Mouse (Mus musculus) liver, embryonic 11.5 days (tissue): ENCODE data around the gene Comt. TPM values are rescaled to one million over a fixed set of nuclear protein-coding genes. Genes with fewer than 3 reads are reported as not detected.
A peak's percentile ranks its signal among the peaks of the same experiment; 100 is the strongest.

Source experiments
- ATAC-seq: fragments of 200-750 bp; cut with Nextera tagmentation; replicated peaks from 2 replicates; pipeline ENCODE4 v1.8.0; 2017; ENCODE audit warnings: moderate number of reproducible peaks, mild to moderate bottlenecking, moderate TSS enrichment, moderate library complexity; ENCODE audit not compliant: low FRiP score
- DNase-seq: peaks from one replicate; pipeline ENCODE4 v3.0.0-alpha.2; 2017; ENCODE audit warnings: low spot score
- H3K27ac ChIP-seq: fragments of 300-500 bp; sonication (generic); 2 replicates; pipeline ENCODE4 v1.5.1; 2014; ENCODE audit warnings: mild to moderate bottlenecking, low read depth, low read length, control low read depth
- H3K27me3 ChIP-seq: fragments of 300-500 bp; sonication (generic); replicated peaks from 2 replicates; pipeline ENCODE4 v1.6.1; 2014; ENCODE audit warnings: low read length, mixed read lengths; ENCODE audit not compliant: control insufficient read depth, insufficient read depth
- H3K36me3 ChIP-seq: fragments of 300-500 bp; sonication (generic); 2 replicates; pipeline ENCODE4 v1.6.1; 2014; ENCODE audit warnings: mild to moderate bottlenecking, low read length, moderate library complexity, mixed read lengths; ENCODE audit not compliant: control insufficient read depth, insufficient read depth
- H3K4me1 ChIP-seq: fragments of 300-500 bp; sonication (generic); replicated peaks from 2 replicates; pipeline ENCODE4 v1.6.1; 2014; ENCODE audit warnings: low read length, mixed read lengths; ENCODE audit not compliant: control insufficient read depth, insufficient read depth
- H3K4me2 ChIP-seq: fragments of 300-500 bp; sonication (generic); 2 replicates; pipeline ENCODE4 v1.6.1; 2014; ENCODE audit warnings: mild to moderate bottlenecking, control low read depth, moderate library complexity
- H3K4me3 ChIP-seq: fragments of 300-500 bp; sonication (generic); 2 replicates; pipeline ENCODE4 v1.5.1; 2014; ENCODE audit warnings: low read depth, low read length, control low read depth
- H3K9ac ChIP-seq: fragments of 300-500 bp; sonication (generic); 2 replicates; pipeline ENCODE4 v1.6.1; 2014; ENCODE audit warnings: low read depth, low read length, control low read depth
- H3K9me3 ChIP-seq: fragments of 300-500 bp; sonication (generic); 2 replicates; pipeline ENCODE4 v1.6.1; 2016; ENCODE audit warnings: low read length, inconsistent platforms, mixed read lengths; ENCODE audit not compliant: control insufficient read depth
- WGBS: fragments of 180-500 bp; shearing (Covaris S2); extraction: QIAGEN DNeasy Blood & Tissue Kit; methylation state at CpG from one replicate; pipeline ENCODE4 v1.1.7; 2014; 5-methylcytosine and 5-hydroxymethylcytosine counted together
- polyA plus RNA-seq: library from polyadenylated mRNA; unstranded; fragments of >200 nt; fragmentation: Nextera tagmentation; extraction: Ambion mirVana; gene quantifications from 2 replicates; pipeline ENCODE4 v1.2.1, GENCODE M21; 2014

Gene Comt
- polyA plus RNA-seq, 1 experiment from 2014 or later, result 141 TPM

DNA sequence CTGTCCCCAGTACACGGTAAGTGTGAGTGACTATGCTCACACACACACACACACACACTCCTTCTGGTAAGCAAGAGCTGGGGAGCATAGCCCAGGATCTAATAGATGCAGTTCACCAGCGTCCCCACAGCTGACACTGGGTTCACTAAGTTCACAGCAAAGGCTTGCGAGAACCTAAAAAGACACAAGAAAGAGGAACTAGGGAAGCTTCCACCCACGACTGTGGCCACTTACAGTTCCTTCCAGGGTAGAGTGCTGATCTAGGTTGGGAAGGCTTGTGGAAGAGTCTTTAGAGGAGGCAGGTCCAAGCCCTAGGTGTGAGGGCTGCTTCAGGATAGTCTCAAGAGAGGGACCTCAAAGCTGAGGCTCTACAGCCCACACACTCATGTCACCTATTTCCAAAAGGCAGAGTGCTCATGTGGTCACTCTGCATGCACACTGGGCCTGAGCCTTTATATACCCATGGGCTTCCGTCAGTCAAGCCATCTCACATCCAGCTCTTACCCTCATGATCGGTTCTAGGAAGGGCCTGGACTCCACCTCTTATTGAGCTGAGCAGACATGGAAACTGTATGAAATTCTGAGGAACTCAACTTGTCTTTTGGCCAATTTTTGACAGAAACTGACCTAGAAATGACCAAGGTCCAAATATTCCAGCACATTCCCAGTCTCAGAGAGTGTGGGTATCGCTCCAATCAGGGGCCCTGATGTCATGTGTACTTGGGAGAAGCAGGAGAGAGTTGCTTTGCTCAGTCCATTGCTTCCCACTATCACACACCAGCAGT is 13.4 kb downstream of the Comt start:
- Histone ChIP-seq H3K4me2 (no peak overlapping the region), H3K27ac (no peak overlapping the region), H3K9ac (no peak overlapping the region), H3K4me3 (no peak overlapping the region), H3K4me1 (peaks cover 5% of the 10 kb centered on the region), H3K9me3 (no peaks in the 10 kb centered on the region), H3K36me3 (peaks cover 43% of the 10 kb centered on the region), H3K27me3 (no peaks in the 10 kb centered on the region)
- ATAC-seq, result no peak
- 80% methylated on average over 7 of the region's 7 CpGs for WGBS
- DNase-seq, result no peak

DNA sequence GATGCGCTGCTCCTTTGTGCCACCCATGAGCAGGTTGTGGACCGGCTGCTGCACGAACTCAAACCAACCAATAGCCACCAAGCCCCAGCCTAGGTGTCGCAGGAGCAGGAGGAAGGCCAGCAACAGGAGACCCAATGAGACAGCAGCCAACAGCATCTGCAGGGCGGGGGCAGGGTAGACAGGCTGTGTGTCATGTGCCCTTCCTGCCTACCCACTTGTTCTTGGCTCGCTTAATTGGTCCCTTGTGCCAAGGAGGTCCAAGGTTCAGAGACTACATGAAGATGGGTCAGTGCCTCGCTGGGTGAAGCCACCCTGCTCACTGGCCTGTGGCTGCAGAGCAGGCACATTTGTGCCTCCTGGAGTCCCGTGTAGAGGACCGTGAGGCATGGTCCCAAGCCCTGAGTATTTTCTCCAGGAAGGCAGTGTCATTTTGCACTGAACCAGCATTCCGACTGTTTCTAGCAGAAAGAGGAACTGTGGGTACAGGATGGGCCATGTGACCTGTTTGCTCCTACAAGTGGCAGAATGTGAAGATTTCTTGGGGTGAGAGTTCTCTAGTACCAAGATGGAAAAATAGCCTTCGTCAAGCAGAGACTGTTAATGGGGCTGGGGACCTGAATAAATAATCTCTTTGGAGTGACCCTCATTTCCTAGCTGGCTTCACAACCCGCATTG is 14.7 kb downstream of the Comt start:
- no peaks in the 10 kb centered on the region for H3K27me3 ChIP-seq
- H3K4me2 ChIP-seq, result no peak overlapping the region
- H3K27ac ChIP-seq, result 0 out of 2 replicates have a peak overlapping the region, but pooled peaks have one; percentile 16
- H3K36me3 ChIP-seq, result peaks cover 46% of the 10 kb centered on the region
- no peak for ATAC-seq
- 81% methylated on average over 12 of the region's 12 CpGs for WGBS
- no peak overlapping the region for H3K4me3 ChIP-seq
- H3K9ac ChIP-seq, result no peak overlapping the region
- H3K4me1 ChIP-seq, result peaks cover 3% of the 10 kb centered on the region
- no peaks in the 10 kb centered on the region for H3K9me3 ChIP-seq
- no peak for DNase-seq

DNA sequence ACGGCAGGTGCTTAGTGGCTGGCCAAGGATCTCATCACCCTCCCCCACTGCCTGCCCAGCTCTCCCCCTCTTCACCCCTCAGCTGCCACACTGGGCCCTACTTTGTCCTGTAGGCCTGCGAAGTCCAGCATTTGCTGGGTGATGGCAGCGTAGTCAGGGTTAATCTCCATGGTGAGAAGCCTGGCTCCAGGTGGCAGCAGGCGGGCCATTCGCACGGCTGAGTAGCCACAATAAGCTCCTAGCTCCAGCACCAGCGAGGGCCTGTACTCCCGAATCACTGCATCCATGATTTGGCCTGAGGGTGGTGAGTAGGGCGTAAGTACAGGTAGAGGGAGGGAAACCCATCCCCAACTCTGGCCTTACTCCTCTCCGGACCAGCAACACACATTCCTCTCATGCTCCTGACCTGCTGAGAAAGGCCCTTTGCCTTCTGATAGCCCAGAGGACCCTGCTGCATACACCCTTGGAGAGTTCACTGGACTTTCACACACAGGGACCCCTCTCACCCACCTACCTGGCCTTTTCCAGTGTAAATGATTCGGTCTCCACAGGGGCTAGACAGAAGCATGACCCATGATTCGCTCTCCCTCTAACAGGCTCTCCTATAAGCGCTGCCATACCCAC is 15.5 kb downstream of the Comt start:
- no peak overlapping the region for H3K9ac ChIP-seq
- no peak overlapping the region for H3K4me3 ChIP-seq
- no peak overlapping the region for H3K4me2 ChIP-seq
- H3K27me3 ChIP-seq, result no peaks in the 10 kb centered on the region
- 87% methylated on average over 13 of the region's 13 CpGs for WGBS
- no peak for ATAC-seq
- no peaks in the 10 kb centered on the region for H3K9me3 ChIP-seq
- DNase-seq, result no peak
- peaks cover 47% of the 10 kb centered on the region for H3K36me3 ChIP-seq
- H3K27ac ChIP-seq, result 0 out of 2 replicates have a peak overlapping the region, but pooled peaks have one; percentile 16
- peaks cover 3% of the 10 kb centered on the region for H3K4me1 ChIP-seq

DNA sequence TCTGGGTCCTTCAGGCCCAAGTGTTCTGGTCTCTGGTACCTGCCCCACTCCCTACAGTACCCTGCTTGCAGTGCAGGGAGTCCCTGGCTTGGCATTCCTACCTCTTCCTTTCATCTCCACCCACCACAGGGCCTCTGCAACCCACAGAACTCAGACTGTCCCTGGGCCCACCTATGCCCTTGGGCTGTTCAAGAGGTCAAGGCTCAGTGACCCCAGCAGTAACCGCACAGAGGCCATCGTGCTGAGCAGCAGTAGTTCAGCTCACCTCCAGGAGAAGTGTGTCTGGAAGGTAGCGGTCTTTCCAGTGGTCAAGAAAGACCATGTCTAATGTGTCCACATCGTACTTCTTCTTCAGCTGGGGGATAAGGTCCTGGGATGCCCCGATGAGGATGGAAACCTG is 16.2 kb downstream of the Comt start:
- DNase-seq (no peak), ATAC-seq (no peak)
- H3K4me3 ChIP-seq, result no peak overlapping the region
- no peak overlapping the region for H3K4me2 ChIP-seq
- H3K9ac ChIP-seq, result no peak overlapping the region
- no peaks in the 10 kb centered on the region for H3K9me3 ChIP-seq
- H3K27me3 ChIP-seq, result no peaks in the 10 kb centered on the region
- H3K4me1 ChIP-seq, result peaks cover 9% of the 10 kb centered on the region
- no peak overlapping the region for H3K27ac ChIP-seq
- peaks cover 45% of the 10 kb centered on the region for H3K36me3 ChIP-seq
- WGBS, result 91% methylated on average over 5 of the region's 5 CpGs

DNA sequence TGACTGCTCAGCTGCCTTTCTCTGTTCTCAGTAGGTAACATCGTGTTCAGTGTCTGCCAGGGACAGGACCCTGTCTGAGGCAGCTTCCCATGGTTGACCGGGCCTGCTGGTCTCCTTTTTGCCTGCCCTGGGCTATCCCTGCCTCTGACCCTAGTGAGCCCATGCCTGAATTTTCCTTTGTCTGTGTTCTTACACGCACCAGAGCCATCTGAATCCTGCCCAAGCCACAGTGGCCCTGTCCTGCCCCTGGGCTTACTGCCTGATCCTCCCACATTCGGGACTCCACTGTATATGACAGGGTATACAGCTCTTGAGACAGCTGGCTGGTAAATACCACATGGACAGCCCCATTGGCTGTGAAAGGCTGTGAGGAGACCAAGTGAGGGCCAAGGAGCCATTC is 16.9 kb downstream of the Comt start:
- H3K9ac ChIP-seq, result no peak overlapping the region
- no peaks in the 10 kb centered on the region for H3K9me3 ChIP-seq
- H3K4me3 ChIP-seq, result no peak overlapping the region
- 84% methylated on average over 4 of the region's 4 CpGs for WGBS
- H3K27ac ChIP-seq, result no peak overlapping the region
- no peaks in the 10 kb centered on the region for H3K27me3 ChIP-seq
- H3K36me3 ChIP-seq, result peaks cover 45% of the 10 kb centered on the region
- no peak for DNase-seq
- peaks cover 11% of the 10 kb centered on the region for H3K4me1 ChIP-seq
- no peak for ATAC-seq
- H3K4me2 ChIP-seq, result no peak overlapping the region

DNA sequence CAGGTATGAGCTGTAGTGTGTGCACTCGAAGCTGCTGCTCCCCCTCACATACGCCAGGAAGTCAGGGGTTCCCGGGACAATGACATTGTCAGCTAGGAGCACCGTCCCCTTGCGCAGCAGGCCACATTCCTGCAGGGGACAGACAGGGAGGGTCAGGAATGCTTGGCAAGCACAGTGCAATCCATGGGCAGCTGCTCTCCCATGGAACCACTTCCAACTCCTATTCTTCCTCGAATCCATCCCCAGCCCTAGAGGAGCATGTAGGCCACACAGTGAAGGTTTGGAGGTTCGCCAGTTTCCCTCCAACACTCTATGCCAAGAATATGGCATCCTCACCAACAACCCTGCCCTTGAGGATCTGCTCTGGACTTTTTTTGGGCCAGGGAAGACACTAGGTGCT is 18.7 kb downstream of the Comt start:
- no peak for ATAC-seq
- peaks cover 11% of the 10 kb centered on the region for H3K4me1 ChIP-seq
- peaks cover 39% of the 10 kb centered on the region for H3K36me3 ChIP-seq
- H3K4me3 ChIP-seq, result no peak overlapping the region
- no peaks in the 10 kb centered on the region for H3K9me3 ChIP-seq
- no peaks in the 10 kb centered on the region for H3K27me3 ChIP-seq
- no peak for DNase-seq
- WGBS, result 85% methylated on average over 7 of the region's 7 CpGs
- H3K27ac ChIP-seq, result no peak overlapping the region
- H3K9ac ChIP-seq, result no peak overlapping the region
- H3K4me2 ChIP-seq, result no peak overlapping the region

DNA sequence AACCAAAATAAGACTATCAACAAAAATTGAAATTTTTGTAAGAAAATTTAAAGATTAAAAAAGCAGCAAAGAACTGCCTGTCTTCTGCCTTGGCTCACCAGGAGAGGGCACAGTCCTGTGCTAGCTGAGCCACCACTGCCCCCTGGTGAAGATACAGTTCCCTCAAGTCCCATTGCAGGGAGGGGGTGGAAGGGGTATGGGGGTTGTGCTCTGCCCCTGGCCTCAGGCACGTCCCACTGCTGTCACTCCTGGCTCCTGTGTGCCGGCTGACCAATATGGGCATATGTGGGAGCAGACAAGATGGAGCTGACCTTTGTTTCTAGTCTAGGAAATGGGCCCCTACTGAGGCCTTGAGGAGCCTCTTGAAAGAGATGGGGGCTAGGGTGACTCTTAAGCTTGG is 20.4 kb downstream of the Comt start:
- WGBS, result 12% methylated on average over 2 of the region's 2 CpGs
- H3K4me1 ChIP-seq, result peaks cover 11% of the 10 kb centered on the region
- no peaks in the 10 kb centered on the region for H3K27me3 ChIP-seq
- H3K36me3 ChIP-seq, result peaks cover 35% of the 10 kb centered on the region
- H3K27ac ChIP-seq, result no peak overlapping the region
- no peak overlapping the region for H3K9ac ChIP-seq
- H3K4me3 ChIP-seq, result no peak overlapping the region
- no peaks in the 10 kb centered on the region for H3K9me3 ChIP-seq
- no peak for DNase-seq
- no peak overlapping the region for H3K4me2 ChIP-seq
- peak; percentile 79 for ATAC-seq

DNA sequence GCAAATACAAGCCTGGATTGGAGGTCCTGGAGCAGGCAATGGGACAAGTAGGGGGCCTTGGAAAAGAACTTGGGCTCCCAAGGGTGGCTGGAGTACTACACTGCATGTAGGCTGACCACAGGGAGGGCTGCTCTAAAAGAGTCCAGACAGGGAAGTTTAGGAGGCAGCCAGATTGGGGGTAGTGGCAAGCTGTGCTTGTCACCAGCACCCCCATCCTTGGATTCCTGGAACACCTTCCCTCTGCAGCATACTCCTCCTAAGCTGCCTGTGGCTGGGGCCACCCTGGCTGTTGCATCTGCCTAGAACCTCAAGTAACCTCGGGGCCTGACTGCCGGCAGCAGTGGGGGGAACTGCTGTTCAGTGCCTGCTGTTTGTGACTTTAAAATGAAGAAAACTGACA is 20.8 kb downstream of the Comt start:
- Histone ChIP-seq H3K9me3 (no peaks in the 10 kb centered on the region), H3K36me3 (peaks cover 31% of the 10 kb centered on the region), H3K4me1 (peaks cover 11% of the 10 kb centered on the region), H3K9ac (no peak overlapping the region), H3K4me3 (no peak overlapping the region), H3K27me3 (no peaks in the 10 kb centered on the region), H3K27ac (no peak overlapping the region), H3K4me2 (no peak overlapping the region)
- ATAC-seq, result no peak; the same call in 1 of the 2 replicates
- DNase-seq, result no peak
- WGBS, result 74% methylated on average over 2 of the region's 2 CpGs
